Mouse (Mus musculus): ENCODE results near the gene Cks1b. TPM values are rescaled to one million over a fixed set of nuclear protein-coding genes. Genes with fewer than 3 reads are reported as not detected.

The Cks1b gene
- polyA plus RNA-seq, 1 experiment from 2014 or later = 229 TPM

DNA sequence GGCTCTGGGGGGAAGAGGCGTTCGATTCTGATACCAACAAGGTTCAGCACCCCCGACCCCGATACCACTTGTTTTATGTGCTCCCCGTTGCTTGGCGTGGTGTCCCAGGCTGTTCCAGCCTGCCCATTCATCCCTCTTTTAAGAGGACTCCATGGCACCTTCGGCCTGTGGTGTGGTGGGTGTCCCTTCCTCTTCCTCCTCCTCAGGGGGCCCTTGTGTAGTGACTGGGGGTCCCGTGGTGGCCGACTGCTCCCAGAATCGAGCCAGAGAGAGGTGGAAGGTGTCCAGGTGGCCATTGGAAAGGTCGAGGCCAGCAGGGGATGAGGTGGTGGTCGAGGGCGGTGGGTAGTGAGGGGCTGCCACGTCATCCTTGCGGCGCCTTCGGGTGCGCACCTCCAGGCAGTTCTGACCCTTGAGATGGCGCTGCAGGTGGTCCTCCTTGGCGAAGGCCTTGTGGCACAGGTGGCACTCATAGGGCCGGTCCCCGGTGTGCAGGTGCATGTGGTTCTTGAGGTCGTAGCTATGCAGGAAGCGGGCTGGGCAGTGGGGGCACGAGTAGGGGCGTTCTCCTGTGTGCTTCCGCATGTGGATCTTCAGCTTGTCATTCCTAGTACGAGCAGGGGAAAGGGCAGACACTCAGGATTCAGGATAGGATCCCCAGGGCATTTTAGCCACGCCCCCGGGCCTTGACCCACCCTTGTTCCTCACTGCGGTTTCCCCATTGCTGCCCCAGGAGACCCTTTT, 38.6 kb downstream of the Cks1b start:
- H3K27ac ChIP-seq (replicated peaks) = no peak overlapping the region
- no peak overlapping the region for H3K4me2 ChIP-seq
- H3K27me3 ChIP-seq = no peaks in the 10 kb centered on the region
- H3K9ac ChIP-seq = no peak overlapping the region
- peaks cover 21% of the 10 kb centered on the region for H3K4me1 ChIP-seq (replicated peaks)
- 70% methylated on average over 31 of the region's 31 CpGs for WGBS (ENCODE audit: insufficient replicate concordance)
- peaks cover 21% of the 10 kb centered on the region for H3K36me3 ChIP-seq (replicated peaks)
- H3K9me3 ChIP-seq (replicated peaks) = no peaks in the 10 kb centered on the region
- no peak for ATAC-seq (ENCODE audit: insufficient read depth)
- no peak overlapping the region for H3K4me3 ChIP-seq (replicated peaks)

DNA sequence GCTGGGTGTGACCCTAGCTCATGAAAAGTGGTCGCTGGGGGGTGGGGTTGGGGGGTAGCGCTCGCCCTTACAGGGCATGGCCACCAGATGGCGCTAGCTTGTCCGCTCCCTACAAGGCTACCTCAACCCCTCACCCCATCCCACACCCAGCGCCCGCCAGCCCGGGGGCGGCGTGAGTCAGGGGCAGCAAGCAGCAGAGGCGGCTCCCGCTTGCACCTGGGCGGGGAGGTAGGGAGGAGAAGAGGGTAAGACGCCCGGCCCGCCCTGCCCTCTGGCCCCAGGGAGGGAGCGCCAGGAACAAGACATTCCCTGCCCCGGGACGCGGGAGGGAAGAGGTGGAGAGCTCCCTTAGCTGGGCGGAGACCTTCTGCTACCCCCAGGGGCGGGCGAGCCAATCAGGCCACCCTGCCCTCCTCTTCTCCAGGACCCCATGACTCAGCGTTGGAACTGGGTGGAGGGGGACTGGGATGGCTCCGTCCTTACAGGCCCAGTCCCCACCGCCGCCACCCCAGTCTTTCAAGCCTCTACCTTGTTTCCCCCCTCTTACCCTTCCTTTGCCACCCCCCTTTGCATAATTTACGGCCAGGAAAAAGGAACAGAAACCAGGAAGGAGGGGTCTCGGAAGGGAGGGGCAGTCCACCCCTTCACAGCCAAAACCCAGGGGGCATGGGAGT, 39.7 kb downstream of the Cks1b start:
- H3K4me2 ChIP-seq = peak overlapping the region; percentile 70
- WGBS (ENCODE audit: insufficient replicate concordance) = 5% methylated on average over 29 of the region's 29 CpGs
- H3K9ac ChIP-seq = peak overlapping the region; percentile 39; the same call in 1 of the 2 replicates
- no peaks in the 10 kb centered on the region for H3K9me3 ChIP-seq (replicated peaks)
- peaks cover 21% of the 10 kb centered on the region for H3K36me3 ChIP-seq (replicated peaks)
- H3K4me1 ChIP-seq (replicated peaks) = peaks cover 26% of the 10 kb centered on the region
- no peaks in the 10 kb centered on the region for H3K27me3 ChIP-seq
- H3K4me3 ChIP-seq (replicated peaks) = peak overlapping the region; percentile 44
- peak; percentile 58 for ATAC-seq (ENCODE audit: insufficient read depth)
- peak overlapping the region; percentile 24; the same call in 1 of the 2 replicates for H3K27ac ChIP-seq (replicated peaks)

DNA sequence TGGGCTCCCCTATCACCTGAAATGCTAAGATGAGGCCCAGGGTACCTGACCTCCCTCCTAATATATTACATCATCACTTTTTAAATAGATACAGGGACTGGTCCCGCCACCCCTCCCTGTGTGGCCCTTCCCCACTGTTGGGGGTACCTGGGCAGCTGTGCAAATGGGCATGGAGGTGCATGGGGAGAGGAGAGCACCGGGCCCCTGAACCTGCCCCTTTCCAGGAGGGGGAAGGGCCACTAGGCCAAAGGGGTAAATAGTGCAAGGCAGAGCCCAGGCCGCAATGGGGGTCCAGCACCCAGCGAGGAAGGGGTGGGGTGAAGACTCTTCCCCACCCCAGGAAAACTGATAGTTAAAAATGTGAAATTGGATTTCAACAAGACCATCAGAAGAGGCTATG, 40.4 kb downstream of the Cks1b start:
- no peak for ATAC-seq (ENCODE audit: insufficient read depth)
- Histone ChIP-seq H3K36me3 (replicated peaks) (peaks cover 21% of the 10 kb centered on the region), H3K9ac (no peak overlapping the region), H3K9me3 (replicated peaks) (no peaks in the 10 kb centered on the region), H3K27me3 (no peaks in the 10 kb centered on the region), H3K4me2 (no peak overlapping the region), H3K27ac (replicated peaks) (no peak overlapping the region), H3K4me1 (replicated peaks) (peaks cover 26% of the 10 kb centered on the region), H3K4me3 (replicated peaks) (no peak overlapping the region)
- 73% methylated on average over 4 of the region's 4 CpGs for WGBS (ENCODE audit: insufficient replicate concordance)

DNA sequence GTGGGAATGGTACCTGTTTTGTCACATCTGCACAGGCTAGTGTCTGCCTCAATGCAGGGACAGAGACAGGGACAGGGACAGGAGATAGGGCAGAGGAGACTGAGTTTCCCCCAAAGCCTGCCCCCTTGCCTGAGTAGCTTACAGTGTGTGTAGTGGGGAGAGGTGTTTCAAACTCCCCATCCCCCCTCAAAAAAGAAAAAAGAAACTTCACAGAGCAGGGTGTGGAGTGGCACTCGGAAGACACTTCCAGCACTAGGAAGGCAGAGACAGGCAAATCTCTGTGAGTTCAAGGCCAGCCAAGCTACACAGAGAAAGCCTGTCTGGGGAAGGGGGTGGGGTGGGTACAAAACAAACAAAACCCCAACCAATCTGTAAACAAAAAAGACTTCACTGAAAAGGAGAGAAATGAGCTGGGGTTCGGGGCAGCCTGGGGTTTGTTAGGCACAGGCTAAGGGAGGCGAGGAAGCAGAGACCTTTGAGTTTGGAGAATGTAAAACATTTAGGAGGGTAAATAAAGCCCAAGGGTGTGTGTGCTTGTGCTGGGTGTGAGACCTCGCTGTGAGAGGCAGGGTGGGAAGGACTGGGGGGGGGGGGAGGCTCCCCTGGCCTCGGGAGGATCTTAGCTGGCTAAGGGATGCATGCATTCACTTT, 44.5 kb downstream of the Cks1b start:
- no peak overlapping the region for H3K9ac ChIP-seq
- no peak overlapping the region for H3K4me3 ChIP-seq (replicated peaks)
- no peaks in the 10 kb centered on the region for H3K27me3 ChIP-seq
- no peaks in the 10 kb centered on the region for H3K9me3 ChIP-seq (replicated peaks)
- WGBS (ENCODE audit: insufficient replicate concordance) = 33% methylated on average over 5 of the region's 5 CpGs
- H3K27ac ChIP-seq (replicated peaks) = no peak overlapping the region
- no peak overlapping the region for H3K4me2 ChIP-seq
- H3K4me1 ChIP-seq (replicated peaks) = peaks cover 23% of the 10 kb centered on the region
- H3K36me3 ChIP-seq (replicated peaks) = 0 out of 2 replicates have a peak, but pooled peaks cover 4% of the 10 kb centered on the region
- ATAC-seq (ENCODE audit: insufficient read depth) = no peak

DNA sequence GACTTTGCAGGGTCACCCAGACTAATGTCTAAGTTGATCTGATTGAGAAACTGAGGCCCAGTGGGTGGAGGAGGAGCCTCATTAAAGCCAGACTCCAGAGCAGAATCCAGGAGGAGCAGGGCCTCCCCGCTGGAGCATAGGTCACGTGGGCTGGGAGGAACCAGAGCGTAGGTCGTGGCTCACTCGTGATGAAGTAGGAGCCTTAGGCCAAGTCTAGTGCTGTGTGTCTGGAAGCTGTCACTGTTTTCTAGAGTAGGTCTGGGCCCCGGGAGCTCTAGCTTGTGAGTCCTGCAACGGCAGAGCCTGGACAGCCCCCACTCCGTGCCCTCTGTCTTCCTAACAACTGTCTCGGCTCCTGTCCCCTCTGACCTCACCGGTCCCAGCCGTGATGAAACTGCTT, 50.8 kb downstream of the Cks1b start:
- Histone ChIP-seq H3K4me2 (no peak overlapping the region), H3K4me3 (replicated peaks) (no peak overlapping the region), H3K27me3 (peaks cover 5% of the 10 kb centered on the region), H3K9me3 (replicated peaks) (no peaks in the 10 kb centered on the region), H3K9ac (no peak overlapping the region), H3K4me1 (replicated peaks) (no peaks in the 10 kb centered on the region), H3K36me3 (replicated peaks) (no peaks in the 10 kb centered on the region), H3K27ac (replicated peaks) (no peak overlapping the region)
- no peak for ATAC-seq (ENCODE audit: insufficient read depth)
- 59% methylated on average over 11 of the region's 11 CpGs for WGBS (ENCODE audit: insufficient replicate concordance)

DNA sequence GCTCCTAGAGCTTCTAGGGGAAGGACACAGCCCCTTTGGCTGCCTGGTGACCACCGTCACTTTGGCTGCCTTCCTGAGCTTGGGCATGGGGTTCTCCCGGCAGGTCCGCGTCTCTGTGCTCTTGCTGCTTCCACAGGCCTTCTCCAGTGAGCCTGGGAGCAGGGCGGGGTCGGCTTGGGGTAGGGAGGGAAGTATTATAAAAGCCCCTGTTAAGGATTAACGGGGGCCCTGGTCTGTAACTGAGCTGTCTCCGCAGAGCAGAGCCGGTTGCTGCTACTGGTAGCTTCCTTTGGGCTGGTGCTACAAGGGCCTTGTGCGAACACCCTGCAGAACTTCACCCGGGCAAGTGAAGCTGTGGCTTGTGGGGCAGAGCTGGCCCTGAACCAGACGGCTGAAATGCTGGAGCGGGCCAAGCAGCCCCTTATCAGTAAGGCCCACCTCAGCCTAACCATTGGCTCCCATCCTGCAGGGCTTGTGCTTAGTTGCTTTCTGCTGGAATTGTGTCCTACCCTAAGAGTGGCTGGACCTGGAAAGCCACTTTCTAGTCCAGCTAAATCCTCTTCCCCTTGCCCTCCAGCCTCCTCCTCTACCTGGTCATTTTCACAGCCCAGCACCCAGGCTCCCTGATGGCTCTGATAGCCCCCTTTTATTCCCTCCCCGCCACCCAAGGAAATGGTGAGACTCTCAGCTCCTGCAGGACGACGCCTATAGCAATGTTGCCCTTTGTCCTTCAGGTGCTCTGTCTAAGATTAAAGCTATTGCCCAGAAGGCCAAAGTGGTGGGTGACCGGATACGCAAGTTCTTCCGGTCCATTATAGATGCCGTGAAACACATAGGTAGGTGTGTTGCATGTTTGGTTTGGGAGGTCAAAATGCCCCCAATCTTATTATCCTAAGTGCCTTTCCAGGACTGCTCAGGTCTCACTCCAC, 52.4 kb downstream of the Cks1b start:
- Histone ChIP-seq H3K4me2 (no peak overlapping the region), H3K9ac (no peak overlapping the region), H3K4me1 (replicated peaks) (no peaks in the 10 kb centered on the region), H3K36me3 (replicated peaks) (no peaks in the 10 kb centered on the region), H3K4me3 (replicated peaks) (no peak overlapping the region), H3K27me3 (peaks cover 5% of the 10 kb centered on the region), H3K9me3 (replicated peaks) (no peaks in the 10 kb centered on the region), H3K27ac (replicated peaks) (no peak overlapping the region)
- 58% methylated on average over 20 of the region's 20 CpGs for WGBS (ENCODE audit: insufficient replicate concordance)
- ATAC-seq (ENCODE audit: insufficient read depth) = no peak

Other genes starting within 250 kb of the Cks1b start
- 53.0 and 53.7 TPM in 2 replicates for gene Scamp3, start 240.9 kb downstream of the Cks1b start, polyA plus RNA-seq (2015; fragmentation: Nextera tagmentation; extraction: Ambion mirVana)
- 2.4 and 2.9 TPM in 2 replicates for gene Fam189b, start 235.2 kb downstream of the Cks1b start, polyA plus RNA-seq (2015; fragmentation: Nextera tagmentation; extraction: Ambion mirVana)
- gene Gba, start 215.5 kb downstream of the Cks1b start, polyA plus RNA-seq (2015; fragmentation: Nextera tagmentation; extraction: Ambion mirVana) = 26.1 and 26.2 TPM in 2 replicates
- 1.5 and 2.1 TPM in 2 replicates for gene Thbs3, start 203.2 kb downstream of the Cks1b start, polyA plus RNA-seq (2015; fragmentation: Nextera tagmentation; extraction: Ambion mirVana)
- gene Mtx1, start 191.3 kb downstream of the Cks1b start, polyA plus RNA-seq (2015; fragmentation: Nextera tagmentation; extraction: Ambion mirVana) = 103 and 104 TPM in 2 replicates
- 0.50 TPM in 1 of 2 replicates, not detected in the other for gene Muc1, start 189.3 kb downstream of the Cks1b start, polyA plus RNA-seq (2015; fragmentation: Nextera tagmentation; extraction: Ambion mirVana)
- 116 and 126 TPM in 2 replicates for gene Krtcap2, start 172.4 kb downstream of the Cks1b start, polyA plus RNA-seq (2015; fragmentation: Nextera tagmentation; extraction: Ambion mirVana)
- gene Trim46, start 172.1 kb downstream of the Cks1b start, polyA plus RNA-seq (2015; fragmentation: Nextera tagmentation; extraction: Ambion mirVana) = 0.23 and 0.31 TPM in 2 replicates
- gene Dpm3, start 159.0 kb downstream of the Cks1b start, polyA plus RNA-seq (2015; fragmentation: Nextera tagmentation; extraction: Ambion mirVana) = 45.4 and 54.4 TPM in 2 replicates
- 17.5 and 17.8 TPM in 2 replicates for gene Slc50a1, start 147.8 kb downstream of the Cks1b start, polyA plus RNA-seq (2015; fragmentation: Nextera tagmentation; extraction: Ambion mirVana)
- 8.9 and 11.2 TPM in 2 replicates for gene Efna1, start 137.2 kb downstream of the Cks1b start, polyA plus RNA-seq (2015; fragmentation: Nextera tagmentation; extraction: Ambion mirVana)
- 0.18 and 0.58 TPM in 2 replicates for gene Efna3, start 95.4 kb downstream of the Cks1b start, polyA plus RNA-seq (2015; fragmentation: Nextera tagmentation; extraction: Ambion mirVana)
- gene Efna4, start 80.4 kb downstream of the Cks1b start, polyA plus RNA-seq (2015; fragmentation: Nextera tagmentation; extraction: Ambion mirVana) = 0.24 and 0.48 TPM in 2 replicates
- gene Adam15, start 68.4 kb downstream of the Cks1b start, polyA plus RNA-seq (2015; fragmentation: Nextera tagmentation; extraction: Ambion mirVana) = 8.8 and 12.7 TPM in 2 replicates
- 0.06 and 0.07 TPM in 2 replicates for gene Dcst2, start 56.4 kb downstream of the Cks1b start, polyA plus RNA-seq (2015; fragmentation: Nextera tagmentation; extraction: Ambion mirVana)
- 0.05 TPM in 1 of 2 replicates, not detected in the other for gene Dcst1, start 53.1 kb downstream of the Cks1b start, polyA plus RNA-seq (2015; fragmentation: Nextera tagmentation; extraction: Ambion mirVana)
- gene Zbtb7b, start 23.6 kb downstream of the Cks1b start, polyA plus RNA-seq (2015; fragmentation: Nextera tagmentation; extraction: Ambion mirVana) = 2.3 and 3.3 TPM in 2 replicates
- gene Lenep, start 15.6 kb downstream of the Cks1b start, polyA plus RNA-seq (2015; fragmentation: Nextera tagmentation; extraction: Ambion mirVana) = not detected in 2 replicates
- 14.3 and 16.4 TPM in 2 replicates for gene Flad1, start 6.5 kb downstream of the Cks1b start, polyA plus RNA-seq (2015; fragmentation: Nextera tagmentation; extraction: Ambion mirVana)
- 44.8 and 50.6 TPM in 2 replicates for gene Shc1, start 60 bp upstream of the Cks1b start, polyA plus RNA-seq (2015; fragmentation: Nextera tagmentation; extraction: Ambion mirVana)
- 10.1 and 10.6 TPM in 2 replicates for gene Pygo2, start 11.8 kb upstream of the Cks1b start, polyA plus RNA-seq (2015; fragmentation: Nextera tagmentation; extraction: Ambion mirVana)
- gene Pbxip1, start 18.3 kb upstream of the Cks1b start, polyA plus RNA-seq (2015; fragmentation: Nextera tagmentation; extraction: Ambion mirVana) = 7.4 and 8.1 TPM in 2 replicates
- 35.7 and 38.4 TPM in 2 replicates for gene Pmvk, start 36.2 kb upstream of the Cks1b start, polyA plus RNA-seq (2015; fragmentation: Nextera tagmentation; extraction: Ambion mirVana)
- 0.03 and 0.08 TPM in 2 replicates for gene Kcnn3, start 101.8 kb upstream of the Cks1b start, polyA plus RNA-seq (2015; fragmentation: Nextera tagmentation; extraction: Ambion mirVana)